Mouse (Mus musculus) kidney, adult 9 months (tissue): ENCODE data around the gene Tusc2.
"Not testable (repeated sequence)": the region's sequence is repeated elsewhere in the genome, so short reads cannot be mapped to it uniquely, and the experiment has no call there.

Source experiments
- DNase-seq: peaks from one replicate; pipeline ENCODE4 v3.0.0; 2022

Gene Tusc2

DNA sequence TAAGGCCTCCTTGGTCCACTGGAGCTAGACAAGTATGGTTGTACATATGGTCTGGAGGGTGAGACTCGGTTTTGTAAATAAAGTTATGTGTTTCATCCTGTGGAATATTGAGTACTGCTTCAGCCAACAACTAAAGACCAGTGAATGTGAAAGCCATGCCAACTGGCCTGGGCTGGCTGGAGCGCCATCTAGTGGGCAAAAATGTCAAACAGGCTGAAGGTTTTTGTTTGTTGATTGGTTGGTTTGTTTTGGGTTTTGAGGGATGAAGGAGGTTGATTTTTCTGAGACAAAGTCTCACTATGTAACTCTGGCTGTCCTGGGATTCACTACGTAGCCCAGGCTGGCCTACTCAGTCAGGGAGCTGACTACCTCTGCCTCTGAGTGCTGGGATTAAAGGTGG, 17.5 kb upstream of the Tusc2 start:
- DNase-seq = peak; percentile 86

- DNase-seq = peak; percentile 97
Observed at GRCm38 (mm10) chr9:107547026-107547425, 16.0 kb upstream of the Tusc2 start, which contains the start of gene Zmynd10. Gene Zmynd10, plus strand, starts transcription at chr9:107547298.

GRCm38 (mm10) chr9:107547957-107548356, 15.1 kb upstream of the Tusc2 start:
- no peak for DNase-seq

GRCm38 (mm10) chr9:107548820-107549219, 14.2 kb upstream of the Tusc2 start:
- DNase-seq = no peak

- no peak for DNase-seq
Observed at GRCm38 (mm10) chr9:107549297-107550074, 13.6 kb upstream of the Tusc2 start.

GRCm38 (mm10) chr9:107550491-107551116, 12.5 kb upstream of the Tusc2 start:
- DNase-seq = peak; percentile 95

- peak; percentile 85 for DNase-seq
Observed at GRCm38 (mm10) chr9:107551117-107551889, 11.8 kb upstream of the Tusc2 start, which contains the start of gene Rassf1. Gene Rassf1, plus strand, starts transcription at chr9:107551555.

GRCm38 (mm10) chr9:107551890-107552355, 11.1 kb upstream of the Tusc2 start:
- DNase-seq = no peak

GRCm38 (mm10) chr9:107552690-107553393, 10.2 kb upstream of the Tusc2 start:
- DNase-seq = no peak

- DNase-seq = peak; percentile 72
Observed at GRCm38 (mm10) chr9:107553541-107554318, 9.3 kb upstream of the Tusc2 start.

- peak; percentile 96 for DNase-seq
Observed at GRCm38 (mm10) chr9:107554319-107554825, 8.7 kb upstream of the Tusc2 start.

GRCm38 (mm10) chr9:107555031-107555457, 8.0 kb upstream of the Tusc2 start:
- peak; percentile 69 for DNase-seq

GRCm38 (mm10) chr9:107555701-107556100, 7.4 kb upstream of the Tusc2 start:
- DNase-seq = no peak

GRCm38 (mm10) chr9:107556346-107556745, 6.7 kb upstream of the Tusc2 start:
- DNase-seq = no peak

- not testable (repeated sequence) for DNase-seq
Observed at GRCm38 (mm10) chr9:107565556-107565955, 2.5 kb downstream of the Tusc2 start.

DNA sequence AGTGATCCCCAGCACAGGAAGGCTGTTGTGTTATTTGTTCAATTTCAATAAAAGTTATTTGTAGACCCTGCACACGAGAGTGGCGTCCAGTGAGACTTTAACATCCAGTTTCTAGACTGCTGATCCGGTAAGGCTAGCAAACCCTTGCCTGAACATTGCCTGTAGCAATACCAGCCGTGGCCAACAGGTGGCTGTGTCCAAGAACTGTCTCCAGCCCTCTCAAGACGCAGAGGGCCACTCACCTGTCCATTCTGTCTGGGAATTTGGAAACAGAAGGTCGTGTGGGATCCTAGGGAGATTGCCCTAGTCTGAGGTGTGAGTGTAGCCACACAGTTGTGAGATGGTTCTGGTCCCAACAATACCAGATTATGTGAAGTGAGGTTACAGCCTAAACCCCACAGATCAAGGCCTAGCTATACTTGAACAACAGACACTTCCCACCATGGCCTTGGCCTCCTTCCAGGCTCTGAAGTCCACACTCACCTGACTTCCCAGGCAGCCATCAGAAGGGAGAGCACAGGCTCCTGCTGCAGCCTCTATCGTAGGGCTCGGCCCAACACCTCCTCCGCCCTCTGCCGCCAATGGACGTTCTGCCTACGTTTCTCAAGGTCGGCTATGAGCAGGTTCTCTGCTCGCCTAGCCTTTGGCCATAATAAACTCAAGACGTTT, 3.1 kb downstream of the Tusc2 start:
- peak; percentile 95 for DNase-seq

DNA sequence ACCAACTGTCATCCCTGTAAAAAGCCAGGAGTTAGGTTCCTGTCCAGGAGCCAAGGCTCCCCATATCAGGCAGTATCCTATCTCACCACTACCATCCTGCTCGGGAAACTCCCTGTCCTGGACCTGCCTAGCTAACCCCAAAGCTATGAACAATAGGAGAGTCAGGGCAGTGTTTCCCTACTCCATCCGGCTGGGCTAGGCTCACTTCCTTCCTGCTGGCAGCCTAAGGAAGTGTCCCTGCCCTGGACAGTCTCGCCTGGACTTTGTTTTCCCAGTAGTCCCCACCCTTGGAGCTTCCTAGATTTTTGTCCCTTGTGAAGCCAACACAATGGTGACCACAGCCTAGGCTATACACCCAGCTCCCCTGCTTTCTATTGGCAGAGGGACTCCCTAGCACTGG, 3.8 kb downstream of the Tusc2 start:
- peak; percentile 78 for DNase-seq

DNA sequence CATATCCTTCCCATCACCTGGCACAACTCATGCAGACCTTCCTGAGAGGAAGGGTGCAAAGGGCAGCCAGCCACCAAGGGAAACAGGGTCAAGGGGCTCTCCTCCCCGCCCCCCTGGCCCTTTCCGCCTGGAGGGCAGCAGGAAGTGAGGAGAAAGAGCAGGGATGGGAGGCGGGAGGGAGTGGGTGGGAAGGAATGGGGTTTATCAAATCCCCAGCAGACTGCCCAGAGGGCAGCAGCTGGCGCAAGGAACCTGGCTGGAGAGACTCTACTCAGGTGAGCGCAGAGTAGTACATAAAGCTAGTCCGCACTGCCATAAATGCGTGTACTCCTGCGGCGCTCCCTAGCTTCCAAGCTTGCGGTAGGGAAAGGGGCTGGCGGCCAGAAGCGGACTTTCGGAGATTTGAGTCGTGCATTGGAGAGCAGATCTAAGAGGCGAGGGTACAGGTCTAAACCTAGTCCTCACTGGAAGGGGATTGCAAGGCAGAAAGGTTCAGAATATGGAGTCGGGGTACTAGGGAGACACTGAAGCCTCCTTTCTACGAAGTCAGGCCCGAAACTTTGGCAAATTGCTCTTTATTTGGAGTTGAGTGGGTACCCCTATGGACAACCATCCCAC, 4.8 kb downstream of the Tusc2 start, which contains the start of gene Hyal2:
Gene Hyal2, plus strand, starts transcription at position 244 of the 618 bp plus-strand sequence.
- DNase-seq = peak; percentile 93

DNA sequence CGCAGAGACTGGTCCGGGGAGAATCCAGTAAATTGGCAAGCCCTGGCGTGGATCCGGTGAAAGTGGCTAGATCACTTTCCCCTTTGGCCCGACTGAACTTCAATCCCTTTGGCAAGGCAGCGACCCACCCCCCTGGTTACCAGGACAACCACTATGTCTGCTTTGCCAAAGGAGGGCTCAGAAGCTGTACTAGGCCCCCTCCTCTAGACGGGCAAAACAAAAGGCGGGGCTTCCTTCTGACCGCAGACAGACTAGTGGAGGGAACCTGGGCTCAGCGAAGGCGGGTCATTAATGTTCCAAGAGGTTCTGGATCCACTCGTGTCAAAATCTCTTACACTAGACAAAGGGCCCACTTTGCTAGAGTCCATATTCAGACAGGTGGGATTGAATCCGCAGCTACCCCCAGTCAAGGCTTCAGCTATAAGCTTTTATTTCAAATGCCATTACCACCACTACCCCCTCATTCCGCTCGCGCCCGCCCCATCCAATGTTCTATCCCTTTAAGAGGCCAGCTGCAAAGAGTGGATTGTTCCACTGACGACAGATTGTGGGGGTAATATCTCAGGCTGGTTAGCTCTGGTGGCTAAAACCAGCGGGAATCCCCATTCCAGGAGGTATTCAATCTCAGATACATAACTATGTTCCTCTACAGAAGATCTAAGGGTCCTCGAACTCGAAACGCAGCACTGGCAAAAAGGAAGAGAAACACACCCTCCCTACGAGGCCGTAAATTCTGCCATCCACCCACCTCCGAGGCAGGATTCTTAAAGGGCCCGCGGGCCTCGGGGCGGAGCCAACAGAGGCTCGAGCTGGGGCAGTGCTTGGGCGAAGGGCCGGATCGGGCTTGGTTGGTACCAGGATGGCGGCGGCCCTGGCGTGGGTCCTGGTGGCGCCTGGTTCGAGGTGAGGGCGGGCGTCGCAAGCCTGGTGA, 5.5 kb downstream of the Tusc2 start:
- DNase-seq = peak; percentile 94
